In the genomic region with DNA sequence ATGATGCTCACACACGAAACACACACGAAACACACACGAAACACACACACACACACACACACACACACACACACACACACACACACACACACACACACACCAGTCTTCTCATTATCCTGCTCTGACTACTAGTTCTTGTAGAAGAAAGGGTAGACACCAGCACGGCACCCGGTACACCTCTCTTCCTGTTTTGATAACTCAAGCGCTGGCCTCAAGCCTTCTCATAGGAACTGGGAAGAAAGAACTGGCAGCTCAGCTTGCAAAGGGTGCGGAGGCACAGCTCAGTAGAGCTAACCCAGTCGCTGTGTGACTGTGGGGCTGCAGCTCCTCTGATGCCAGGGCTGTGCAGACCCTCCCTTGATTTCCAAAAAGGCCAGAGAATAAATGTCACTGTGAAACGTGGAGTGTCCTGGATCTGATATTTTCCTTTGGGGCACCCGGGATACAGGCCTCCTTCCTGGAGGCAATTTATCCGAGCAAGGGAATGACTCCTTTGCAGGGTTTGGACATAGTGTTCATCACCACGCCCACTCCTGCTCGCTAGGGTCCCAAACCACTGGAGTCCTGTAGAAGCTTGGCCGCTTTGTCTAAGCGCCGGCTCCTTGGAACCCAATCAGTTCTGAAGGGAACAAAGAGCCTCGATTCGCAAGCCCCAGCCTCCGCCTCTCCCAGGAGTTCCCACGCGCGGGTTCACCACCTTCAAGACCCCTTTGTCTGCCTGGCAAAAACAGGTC, we compare ENCODE assay signal across 8 mouse cellular contexts. TPM values are rescaled to one million over a fixed set of nuclear protein-coding genes. Genes with fewer than 3 reads are reported as not detected.
DNase-seq lines count a peak whose midpoint lies in the region; ATAC-seq and TF ChIP-seq lines count a peak whose summit lies in the region.

No protein-coding gene starts in this region.

- no peak for TF ChIP-seq CTCF in MEL (IDR thresholded peaks at IDR 0.05 in 2 of 3, conservative IDR thresholded peaks at IDR 0.05 in 1 of 3; ENCODE audit: control insufficient read depth in 1 of 3, insufficient read depth in 1 of 3, low read depth in 2 of 3, low read length in 3 of 3, poor library complexity in 1 of 3, severe bottlenecking in 1 of 3)
- no peak for TF ChIP-seq CTCF in liver, postnatal 0 days (IDR thresholded peaks at IDR 0.05; ENCODE audit: low read depth)

- H3K27ac ChIP-seq in MEL (ENCODE audit: control insufficient read depth, low read depth, low read length) = no peak overlapping the region
- peak overlapping the region; percentile 87 for H3K27ac ChIP-seq in forebrain, embryonic 16.5 days (ENCODE audit: low read length)
- peak overlapping the region; percentile 78 for H3K27ac ChIP-seq in hindbrain, embryonic 16.5 days (ENCODE audit: low read depth, low read length)
- H3K27ac ChIP-seq in liver, postnatal 0 days (ENCODE audit: low read depth) = 0 out of 2 replicates have a peak overlapping the region, but pooled peaks have one; percentile 24

- ATAC-seq in forebrain, embryonic 16.5 days = peak; percentile 48
- peak; percentile 34 for ATAC-seq in hindbrain, embryonic 16.5 days
- ATAC-seq in liver, postnatal 0 days = no peak
- ATAC-seq in cerebellum, adult (ENCODE audit: insufficient number of reproducible peaks, low FRiP score, low TSS enrichment) = no peak

- H3K4me2 ChIP-seq in forebrain, embryonic 16.5 days (ENCODE audit: low read length) = peak overlapping the region; percentile 95
- peak overlapping the region; percentile 66 for H3K4me2 ChIP-seq in hindbrain, embryonic 16.5 days (ENCODE audit: low read length)
- H3K4me2 ChIP-seq in liver, postnatal 0 days (ENCODE audit: low read depth, low read length) = peak overlapping the region; percentile 81

- H3K4me1 ChIP-seq in MEL (ENCODE audit: control insufficient read depth in 1 of 2, insufficient read depth in 2 of 2, low read length in 2 of 2) = peaks cover 7 to 28% of the 10 kb centered on the region in 2 experiments
- peaks cover 16% of the 10 kb centered on the region for H3K4me1 ChIP-seq in forebrain, embryonic 16.5 days (replicated peaks; ENCODE audit: control insufficient read depth, insufficient read depth, low read length)
- peaks cover 5% of the 10 kb centered on the region for H3K4me1 ChIP-seq in hindbrain, embryonic 16.5 days (ENCODE audit: control insufficient read depth, insufficient read depth, low read depth, low read length)
- peaks cover 8% of the 10 kb centered on the region; the same call in 1 of the 2 replicates for H3K4me1 ChIP-seq in liver, postnatal 0 days (ENCODE audit: insufficient read depth)

- no peak for TF ChIP-seq EP300 in MEL (IDR thresholded peaks at IDR 0.05; ENCODE audit: low read depth in 1 of 2, low read length in 2 of 2)
- TF ChIP-seq EP300 in liver, postnatal 0 days (IDR thresholded peaks at IDR 0.05; ENCODE audit: low read depth) = no peak

- H3K79me2 ChIP-seq in MEL (ENCODE audit: control insufficient read depth, insufficient read depth, low read length, poor library complexity) = no peaks in the 10 kb centered on the region

- no peak for TF ChIP-seq POLR2A in MEL (IDR thresholded peaks at IDR 0.05; ENCODE audit: control insufficient read depth in 1 of 2, insufficient read depth in 1 of 2, low read depth in 1 of 2, low read length in 2 of 2, poor library complexity in 1 of 2)

- no peaks in the 10 kb centered on the region for H3K27me3 ChIP-seq in MEL (ENCODE audit: control insufficient read depth in 1 of 2, insufficient read depth in 2 of 2, low read length in 2 of 2)
- H3K27me3 ChIP-seq in forebrain, embryonic 16.5 days (replicated peaks; ENCODE audit: control insufficient read depth, insufficient read depth, low read length) = no peaks in the 10 kb centered on the region
- H3K27me3 ChIP-seq in hindbrain, embryonic 16.5 days (replicated peaks; ENCODE audit: control insufficient read depth, insufficient read depth, low read length) = no peaks in the 10 kb centered on the region
- H3K27me3 ChIP-seq in liver, postnatal 0 days (ENCODE audit: insufficient read depth, low read length) = peaks cover 5% of the 10 kb centered on the region; the same call in 1 of the 2 replicates

- H3K9ac ChIP-seq in MEL (ENCODE audit: control insufficient read depth, low read depth, low read length, poor library complexity, severe bottlenecking) = peak overlapping the region; percentile 14; the same call in 1 of the 2 replicates
- H3K9ac ChIP-seq in forebrain, embryonic 16.5 days (replicated peaks; ENCODE audit: low read depth, low read length) = peak overlapping the region; percentile 81
- peak overlapping the region; percentile 67 for H3K9ac ChIP-seq in hindbrain, embryonic 16.5 days (ENCODE audit: low read depth, low read length)
- H3K9ac ChIP-seq in liver, postnatal 0 days (replicated peaks) = peak overlapping the region; percentile 50

- 5% methylated on average over 22 of the region's 22 CpGs for WGBS in forebrain, embryonic 16.5 days
- WGBS in hindbrain, embryonic 16.5 days = 10% methylated on average over 22 of the region's 22 CpGs
- 14% methylated on average over 22 of the region's 22 CpGs for WGBS in liver, postnatal 0 days (ENCODE audit: insufficient replicate concordance)

- no peak for TF ChIP-seq RAD21 in MEL (IDR thresholded peaks at IDR 0.05; ENCODE audit: low read depth, low read length)

- H3K4me3 ChIP-seq in MEL (ENCODE audit: control insufficient read depth in 1 of 2, insufficient read depth in 1 of 2, low read depth in 2 of 2, low read length in 2 of 2) = peak overlapping the region in 1 of 2 experiments; percentile 4; a peak in 2 of 4 replicates
- H3K4me3 ChIP-seq in forebrain, embryonic 16.5 days (replicated peaks; ENCODE audit: low read length) = peak overlapping the region; percentile 83
- H3K4me3 ChIP-seq in hindbrain, embryonic 16.5 days (ENCODE audit: low read length) = peak overlapping the region; percentile 72
- peak overlapping the region; percentile 61 for H3K4me3 ChIP-seq in liver, postnatal 0 days (ENCODE audit: low read depth, low read length)

- peaks cover 0 to 31% of the 10 kb centered on the region in 2 experiments; a peak in 2 of 4 replicates for H3K36me3 ChIP-seq in MEL (ENCODE audit: control insufficient read depth in 1 of 2, insufficient read depth in 2 of 2, low read length in 2 of 2)
- no peaks in the 10 kb centered on the region for H3K36me3 ChIP-seq in forebrain, embryonic 16.5 days (ENCODE audit: control insufficient read depth, insufficient read depth)
- H3K36me3 ChIP-seq in hindbrain, embryonic 16.5 days (ENCODE audit: control insufficient read depth, insufficient read depth, low read length) = no peaks in the 10 kb centered on the region
- H3K36me3 ChIP-seq in liver, postnatal 0 days (replicated peaks; ENCODE audit: insufficient read depth, low read length) = no peaks in the 10 kb centered on the region

- no peaks in the 10 kb centered on the region for H3K9me3 ChIP-seq in MEL (replicated peaks; ENCODE audit: insufficient read depth, low read length)
- H3K9me3 ChIP-seq in forebrain, embryonic 16.5 days (ENCODE audit: control insufficient read depth, low read length) = no peaks in the 10 kb centered on the region
- no peaks in the 10 kb centered on the region for H3K9me3 ChIP-seq in hindbrain, embryonic 16.5 days (ENCODE audit: control insufficient read depth, low read length)
- no peaks in the 10 kb centered on the region for H3K9me3 ChIP-seq in liver, postnatal 0 days (ENCODE audit: low read length)

- peak; percentile 17 to 18 for DNase-seq in cerebellum, postnatal 14 days
- DNase-seq in cerebellum, adult 18-20 months = no peak
- peak; percentile 75 for DNase-seq in MEL (ENCODE audit: low read depth, low spot score)
- peak; percentile 17 for DNase-seq in liver, postnatal 0 days
- DNase-seq in retina, embryonic 14.5 days (ENCODE audit: low spot score) = peak; percentile 62

TF ChIP-seq in MEL, 35 proteins besides CTCF, POLR2A, EP300 and RAD21:
- 0 out of 2 replicates have a peak, but pooled peaks have one; percentile 3 for TF ChIP-seq MAZ (IDR thresholded peaks at IDR 0.05; ENCODE audit: low read depth, low read length)
- 0 out of 2 replicates have a peak, but pooled peaks have one; percentile 13 for TF ChIP-seq GATA1 (IDR thresholded peaks at IDR 0.05; ENCODE audit: low read depth, low read length)
- no peak for TF ChIP-seq ZMIZ1 (IDR thresholded peaks at IDR 0.05; ENCODE audit: low read depth, low read length)
TF ChIP-seq in MEL: peak in this region for 2.

RNA-seq across cellular contexts. Expression of a gene that starts 2.2 kb away (rescaled TPM):
- total RNA-seq in MEL (2012; rRNA removed) = 1.3 and 1.6 TPM in 2 replicates
- under 1 TPM in 1 of 2 experiments, not detected in 1; 0.81 TPM for polyA plus RNA-seq in MEL (2012; ENCODE audit: insufficient read depth in 1 of 2, insufficient read length in 2 of 2, low read depth in 1 of 2, low replicate concordance in 2 of 2, missing spikeins in 1 of 2)
- polyA plus RNA-seq in forebrain, embryonic 16.5 days (2015; fragmentation: Nextera tagmentation; extraction: Ambion mirVana) = 36.3 and 45.5 TPM in 2 replicates
- polyA plus RNA-seq in hindbrain, embryonic 16.5 days (2015; fragmentation: Nextera tagmentation; extraction: Ambion mirVana) = 28.5 and 32.8 TPM in 2 replicates
- polyA plus RNA-seq in liver, postnatal 0 days (2015; fragmentation: Nextera tagmentation; extraction: Ambion mirVana) = 1.2 and 1.3 TPM in 2 replicates

Comparison
In these comparisons a context has a peak if more than half of its experiments do, and no peak if none do; other contexts are left out.
1. DNase-seq: peak in cerebellum, postnatal 14 days (2 of 2), MEL (single experiment), liver, postnatal 0 days (single experiment) and retina, embryonic 14.5 days (single experiment); none in cerebellum, adult 18-20 months (0 of 2).
2. H3K9ac ChIP-seq: peak in every context shown above with its lines; median percentile 81 in forebrain, embryonic 16.5 days; 67 in hindbrain, embryonic 16.5 days; 50 in liver, postnatal 0 days; 14 in MEL.
3. ATAC-seq: peak in forebrain, embryonic 16.5 days (single experiment) and hindbrain, embryonic 16.5 days (single experiment); none in liver, postnatal 0 days (single experiment) and cerebellum, adult (single experiment).
4. RNA of a gene that starts 2.2 kb away (polyA plus RNA-seq): 36.3 to 45.5 TPM in forebrain, embryonic 16.5 days and 28.5 to 32.8 TPM in hindbrain, embryonic 16.5 days; 1.2 to 1.3 TPM in liver, postnatal 0 days and 0.81 TPM in MEL; every median in the first group is over 10 times any median in the second.
5. Peak in every context shown above with its lines, with median percentiles within 50 percentile points of each other: H3K4me2 ChIP-seq.